Mouse (Mus musculus): ENCODE data around the gene Gm3880.
"Not testable (repeated sequence)": the region's sequence is repeated elsewhere in the genome, so short reads cannot be mapped to it uniquely, and the experiment has no call there.

Gene Gm3880

GRCm38 (mm10) chrX:102686872-102687271 lies at the start of gene Gm3880:
Gene Gm3880, minus strand, starts transcription at chrX:102686972.
- not testable (repeated sequence) for DNase-seq (ENCODE audit: low spot score in 2 of 2)

GRCm38 (mm10) chrX:102724226-102724625 lies 37.5 kb upstream of the Gm3880 start:
- not testable (repeated sequence) for DNase-seq (ENCODE audit: low spot score in 2 of 2)

GRCm38 (mm10) chrX:102707535-102707934 lies 20.8 kb upstream of the Gm3880 start, which contains the start of the genes Gm9112 and Dmrtc1b:
Gene Gm9112, minus strand, starts transcription at chrX:102707635.
Gene Dmrtc1b, plus strand, starts transcription at chrX:102707865.
- DNase-seq (ENCODE audit: low spot score in 2 of 2): not testable (repeated sequence)

GRCm38 (mm10) chrX:102700636-102701035 lies 13.9 kb upstream of the Gm3880 start:
- DNase-seq (ENCODE audit: low spot score in 2 of 2): not testable (repeated sequence)

- DNase-seq (ENCODE audit: low spot score in 2 of 2): peak in 1 of 2 experiments; percentile 41
Measured at GRCm38 (mm10) chrX:102689252-102689651, 2.5 kb upstream of the Gm3880 start.

- DNase-seq (ENCODE audit: low spot score in 2 of 2): not testable (repeated sequence)
Measured at GRCm38 (mm10) chrX:102684706-102685105, 2.1 kb downstream of the Gm3880 start.

GRCm38 (mm10) chrX:102666641-102667040 lies 20.1 kb downstream of the Gm3880 start:
- no peak for DNase-seq (ENCODE audit: low spot score in 2 of 2)

- peak in 1 of 2 experiments; percentile 19 for DNase-seq (ENCODE audit: low spot score in 2 of 2)
Measured at GRCm38 (mm10) chrX:102660712-102661111, 26.1 kb downstream of the Gm3880 start.

GRCm38 (mm10) chrX:102645691-102646090 lies 41.1 kb downstream of the Gm3880 start:
- no peak for DNase-seq (ENCODE audit: low spot score in 2 of 2)

GRCm38 (mm10) chrX:102645146-102645545 lies 41.6 kb downstream of the Gm3880 start:
- DNase-seq (ENCODE audit: low spot score in 2 of 2): no peak

GRCm38 (mm10) chrX:102644573-102644951 lies 42.2 kb downstream of the Gm3880 start:
- no peak for DNase-seq (ENCODE audit: low spot score in 2 of 2)

- DNase-seq (ENCODE audit: low spot score in 2 of 2): peak; percentile 23 to 55
Measured at GRCm38 (mm10) chrX:102643823-102644572, 42.8 kb downstream of the Gm3880 start, which contains the start of gene Phka1. Gene Phka1, minus strand, starts transcription at chrX:102644246.
